21 mouse cellular contexts compared by ENCODE assay signal in genomic region chr13:77878120-77878519, GRCm38 (mm10).
DNase-seq lines count a peak whose midpoint lies in the region; ATAC-seq and TF ChIP-seq lines count a peak whose summit lies in the region.
"Had no signal": no experiment of that assay in that cellular context is flagged by ENCODE, and none has a peak within 500 bp of the region (broad histone marks: within the 10 kb centered on the region; RNA-seq: fewer than 3 reads in every experiment).

No protein-coding gene starts in this region.

- no peaks in the 10 kb centered on the region for H3K36me3 ChIP-seq in hindbrain, embryonic 15.5 days
- no peaks in the 10 kb centered on the region for H3K36me3 ChIP-seq in hindbrain, embryonic 14.5 days (replicated peaks; ENCODE audit: control insufficient read depth, insufficient read depth)
- H3K36me3 ChIP-seq in midbrain, embryonic 15.5 days (replicated peaks), result no peaks in the 10 kb centered on the region
- H3K36me3 ChIP-seq in midbrain, embryonic 13.5 days, result no peaks in the 10 kb centered on the region
- no peaks in the 10 kb centered on the region for H3K36me3 ChIP-seq in forebrain, embryonic 13.5 days (ENCODE audit: poor library complexity, severe bottlenecking)
- no peaks in the 10 kb centered on the region for H3K36me3 ChIP-seq in heart, embryonic 10.5 days
- no peaks in the 10 kb centered on the region for H3K36me3 ChIP-seq in intestine, postnatal 0 days (ENCODE audit: control insufficient read depth, insufficient read depth)
- H3K36me3 ChIP-seq: embryonic facial prominence, embryonic 15.5 days; hindbrain, embryonic 12.5 days; intestine, embryonic 15.5 days had no signal

- H3K4me3 ChIP-seq in hindbrain, embryonic 15.5 days, result no peak overlapping the region
- H3K4me3 ChIP-seq in hindbrain, embryonic 14.5 days (replicated peaks; ENCODE audit: low read length), result no peak overlapping the region
- H3K4me3 ChIP-seq in midbrain, embryonic 15.5 days, result no peak overlapping the region
- no peak overlapping the region for H3K4me3 ChIP-seq in midbrain, embryonic 13.5 days (replicated peaks)
- H3K4me3 ChIP-seq in forebrain, embryonic 13.5 days, result no peak overlapping the region
- H3K4me3 ChIP-seq in heart, embryonic 10.5 days, result no peak overlapping the region
- H3K4me3 ChIP-seq in intestine, postnatal 0 days (ENCODE audit: low read depth, low read length), result no peak overlapping the region
- H3K4me3 ChIP-seq: embryonic facial prominence, embryonic 15.5 days; erythroblast, embryonic 14.5 days; hindbrain, embryonic 12.5 days; intestine, embryonic 15.5 days had no signal

- DNase-seq in hindbrain, embryonic 14.5 days (ENCODE audit: low spot score), result no peak
- DNase-seq in heart, embryonic 10.5 days (ENCODE audit: low spot score), result no peak
- DNase-seq: adrenal gland, adult 2 months; adrenal gland, postnatal 25 days; cerebellum, adult 11 months; cerebellum, adult 8-10 months; embryo, embryonic 11 days; gastrocnemius, postnatal 36 days; heart, adult 11 months; heart, postnatal 10 days; heart, postnatal 4 days had no signal

- no peaks in the 10 kb centered on the region for H3K27me3 ChIP-seq in hindbrain, embryonic 15.5 days
- H3K27me3 ChIP-seq in hindbrain, embryonic 14.5 days (ENCODE audit: control insufficient read depth, insufficient read depth, low read length), result no peaks in the 10 kb centered on the region
- H3K27me3 ChIP-seq in midbrain, embryonic 15.5 days (replicated peaks), result no peaks in the 10 kb centered on the region
- H3K27me3 ChIP-seq in midbrain, embryonic 13.5 days, result no peaks in the 10 kb centered on the region
- no peaks in the 10 kb centered on the region for H3K27me3 ChIP-seq in forebrain, embryonic 13.5 days
- H3K27me3 ChIP-seq in heart, embryonic 10.5 days (ENCODE audit: insufficient read depth, poor library complexity, severe bottlenecking), result no peaks in the 10 kb centered on the region
- no peaks in the 10 kb centered on the region for H3K27me3 ChIP-seq in intestine, postnatal 0 days (replicated peaks; ENCODE audit: control insufficient read depth, insufficient read depth, low read length)
- H3K27me3 ChIP-seq: CH12.LX; embryonic facial prominence, embryonic 15.5 days; hindbrain, embryonic 12.5 days; intestine, embryonic 15.5 days had no signal

- no peak overlapping the region for H3K27ac ChIP-seq in hindbrain, embryonic 15.5 days (replicated peaks)
- H3K27ac ChIP-seq in hindbrain, embryonic 14.5 days, result no peak overlapping the region
- no peak overlapping the region for H3K27ac ChIP-seq in midbrain, embryonic 15.5 days
- H3K27ac ChIP-seq in midbrain, embryonic 13.5 days, result no peak overlapping the region
- H3K27ac ChIP-seq in forebrain, embryonic 13.5 days, result peak overlapping the region; percentile 65
- no peak overlapping the region for H3K27ac ChIP-seq in heart, embryonic 10.5 days
- H3K27ac ChIP-seq in intestine, postnatal 0 days (ENCODE audit: low read depth, low read length), result no peak overlapping the region
- H3K27ac ChIP-seq: embryonic facial prominence, embryonic 15.5 days; hindbrain, embryonic 12.5 days; intestine, embryonic 15.5 days had no signal

- no peak for TF ChIP-seq CTCF in intestine, postnatal 0 days (IDR thresholded peaks at IDR 0.05; ENCODE audit: low read depth)

- H3K4me2 ChIP-seq in hindbrain, embryonic 15.5 days, result no peak overlapping the region
- no peak overlapping the region for H3K4me2 ChIP-seq in hindbrain, embryonic 14.5 days (replicated peaks)
- no peak overlapping the region for H3K4me2 ChIP-seq in midbrain, embryonic 15.5 days
- H3K4me2 ChIP-seq in midbrain, embryonic 13.5 days (replicated peaks), result no peak overlapping the region
- H3K4me2 ChIP-seq in forebrain, embryonic 13.5 days, result 0 out of 2 replicates have a peak overlapping the region, but pooled peaks have one; percentile 7
- H3K4me2 ChIP-seq in intestine, postnatal 0 days (replicated peaks; ENCODE audit: low read depth), result no peak overlapping the region
- H3K4me2 ChIP-seq: embryonic facial prominence, embryonic 15.5 days; hindbrain, embryonic 12.5 days; intestine, embryonic 15.5 days had no signal

- no peak overlapping the region for H3K9ac ChIP-seq in hindbrain, embryonic 15.5 days
- H3K9ac ChIP-seq in hindbrain, embryonic 14.5 days, result no peak overlapping the region
- no peak overlapping the region for H3K9ac ChIP-seq in midbrain, embryonic 15.5 days
- no peak overlapping the region for H3K9ac ChIP-seq in midbrain, embryonic 13.5 days (replicated peaks)
- H3K9ac ChIP-seq in forebrain, embryonic 13.5 days, result no peak overlapping the region
- H3K9ac ChIP-seq in intestine, postnatal 0 days (ENCODE audit: low read depth, low read length), result no peak overlapping the region
- H3K9ac ChIP-seq: embryonic facial prominence, embryonic 15.5 days; hindbrain, embryonic 12.5 days; intestine, embryonic 15.5 days had no signal

- H3K9me3 ChIP-seq in hindbrain, embryonic 15.5 days, result no peaks in the 10 kb centered on the region
- H3K9me3 ChIP-seq in hindbrain, embryonic 14.5 days (ENCODE audit: control insufficient read depth, low read length), result no peaks in the 10 kb centered on the region
- no peaks in the 10 kb centered on the region for H3K9me3 ChIP-seq in midbrain, embryonic 15.5 days
- H3K9me3 ChIP-seq in midbrain, embryonic 13.5 days, result no peaks in the 10 kb centered on the region
- no peaks in the 10 kb centered on the region for H3K9me3 ChIP-seq in forebrain, embryonic 13.5 days (replicated peaks)
- H3K9me3 ChIP-seq in heart, embryonic 10.5 days, result no peaks in the 10 kb centered on the region
- H3K9me3 ChIP-seq in intestine, postnatal 0 days (ENCODE audit: control insufficient read depth), result no peaks in the 10 kb centered on the region
- H3K9me3 ChIP-seq: embryonic facial prominence, embryonic 15.5 days; hindbrain, embryonic 12.5 days; intestine, embryonic 15.5 days had no signal

- 0 out of 2 replicates have a peak, but pooled peaks have one; percentile 42 for ATAC-seq in hindbrain, embryonic 15.5 days (ENCODE audit: low FRiP score, low read depth)
- ATAC-seq in hindbrain, embryonic 14.5 days (ENCODE audit: low FRiP score), result no peak
- peak; percentile 76 for ATAC-seq in midbrain, embryonic 15.5 days (replicated peaks)
- no peak for ATAC-seq in midbrain, embryonic 13.5 days
- ATAC-seq in forebrain, embryonic 13.5 days, result peak; percentile 78; the same call in 1 of the 2 replicates
- ATAC-seq in intestine, postnatal 0 days, result no peak

- H3K4me1 ChIP-seq in hindbrain, embryonic 15.5 days (replicated peaks), result no peaks in the 10 kb centered on the region
- no peaks in the 10 kb centered on the region for H3K4me1 ChIP-seq in hindbrain, embryonic 14.5 days (replicated peaks; ENCODE audit: control insufficient read depth, insufficient read depth, low read length)
- H3K4me1 ChIP-seq in midbrain, embryonic 15.5 days, result no peaks in the 10 kb centered on the region
- H3K4me1 ChIP-seq in midbrain, embryonic 13.5 days (replicated peaks), result peaks cover 6% of the 10 kb centered on the region
- H3K4me1 ChIP-seq in forebrain, embryonic 13.5 days, result peaks cover 6% of the 10 kb centered on the region
- no peaks in the 10 kb centered on the region for H3K4me1 ChIP-seq in heart, embryonic 10.5 days
- no peaks in the 10 kb centered on the region for H3K4me1 ChIP-seq in intestine, postnatal 0 days (replicated peaks; ENCODE audit: control insufficient read depth, insufficient read depth, low read length)
- H3K4me1 ChIP-seq: embryonic facial prominence, embryonic 15.5 days; intestine, embryonic 15.5 days had no signal

- 55% methylated on average over 4 of the region's 4 CpGs for WGBS in hindbrain, embryonic 15.5 days
- 63% methylated on average over 4 of the region's 4 CpGs for WGBS in hindbrain, embryonic 14.5 days
- WGBS in midbrain, embryonic 15.5 days, result 55% methylated on average over 4 of the region's 4 CpGs
- 55% methylated on average over 4 of the region's 4 CpGs for WGBS in midbrain, embryonic 13.5 days
- 34% methylated on average over 4 of the region's 4 CpGs for WGBS in forebrain, embryonic 13.5 days
- 81% methylated on average over 4 of the region's 4 CpGs for WGBS in heart, embryonic 10.5 days
- 75% methylated on average over 4 of the region's 4 CpGs for WGBS in intestine, postnatal 0 days

Comparison
In these comparisons a context has a peak if more than half of its experiments do, and no peak if none do; other contexts are left out.
1. ATAC-seq: peak in hindbrain, embryonic 15.5 days (single experiment), midbrain, embryonic 15.5 days (single experiment) and forebrain, embryonic 13.5 days (single experiment); none in hindbrain, embryonic 14.5 days (single experiment), midbrain, embryonic 13.5 days (single experiment) and intestine, postnatal 0 days (single experiment).